Mouse (Mus musculus): ENCODE measurements around the gene Ascc1.

The Ascc1 gene

DNA sequence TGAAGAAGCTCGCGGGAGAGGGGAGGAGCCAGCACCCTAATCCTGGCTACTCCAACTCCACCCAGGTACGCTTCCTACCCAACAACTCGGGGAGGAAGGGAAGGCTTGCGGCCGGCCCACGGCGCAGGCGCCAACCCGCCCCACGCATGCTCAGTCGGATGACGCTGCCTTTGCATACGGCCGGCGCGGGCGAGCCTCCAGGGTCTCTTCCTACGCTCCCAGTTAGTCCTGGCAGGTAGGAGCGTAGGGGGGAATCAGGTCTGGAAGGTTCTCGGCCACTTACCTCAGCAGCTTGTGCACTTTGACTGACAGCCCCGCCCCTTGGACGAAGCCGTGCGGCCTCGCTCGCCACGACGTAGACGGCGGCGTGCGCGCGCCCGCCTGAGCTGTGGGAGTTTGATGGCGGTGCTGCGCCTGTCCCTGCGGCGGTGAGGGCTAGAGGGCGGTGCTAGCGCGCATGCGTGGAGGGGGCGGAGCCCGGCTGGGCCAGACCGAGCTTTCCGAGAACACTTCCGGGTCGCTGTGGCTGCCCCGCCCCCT is at the start of gene Ascc1, which contains the start of gene Anapc16:
Gene Ascc1 (plus strand): TSS at position 133 of the 540 bp plus-strand sequence.
Gene Anapc16 (minus strand): TSS at position 463 of the 540 bp plus-strand sequence.
- DNase-seq: peak; percentile 96

DNA sequence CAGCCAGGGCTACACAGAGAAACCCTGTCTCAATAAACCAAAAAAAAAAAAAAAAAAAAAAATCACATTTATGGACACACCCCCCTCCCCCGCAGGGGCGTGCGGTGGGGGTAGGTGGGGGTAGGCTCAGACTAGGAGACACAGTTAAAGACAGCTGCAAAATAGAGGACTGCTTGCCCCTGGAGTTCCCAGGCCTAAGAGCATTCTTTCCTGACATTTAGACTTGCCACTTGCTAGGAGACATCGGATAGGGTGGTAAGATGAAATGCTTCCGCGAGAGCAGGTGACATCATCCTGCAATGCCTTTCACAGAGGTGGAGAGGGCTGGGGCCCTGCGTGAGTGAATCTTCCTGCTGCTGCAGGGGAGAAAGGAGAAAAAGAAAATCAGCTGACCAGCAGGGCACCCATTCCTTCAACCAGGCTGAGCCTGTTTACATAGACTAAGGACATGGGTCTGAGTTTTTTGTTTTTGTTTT is 49.0 kb upstream of the Ascc1 start:
- no peak for DNase-seq

DNA sequence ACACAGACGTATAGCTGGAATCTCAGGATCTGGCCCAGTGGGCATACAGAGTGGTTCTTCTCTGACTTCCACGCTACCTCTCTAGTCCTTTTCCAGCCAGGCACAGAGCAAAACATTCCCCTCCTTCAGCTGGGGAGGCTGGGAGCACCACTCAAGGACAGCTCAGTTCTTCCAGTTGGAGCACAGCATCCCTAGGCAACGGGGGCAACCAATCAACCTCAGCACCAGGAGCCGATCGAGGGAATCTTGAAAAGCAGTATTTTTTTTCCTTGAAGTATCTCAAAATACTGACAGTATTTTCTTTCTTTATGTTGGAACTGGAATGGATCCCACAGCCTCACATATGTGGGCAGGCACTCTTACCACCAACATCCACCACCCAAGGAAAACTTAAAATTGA is 45.9 kb upstream of the Ascc1 start:
- no peak for DNase-seq

DNA sequence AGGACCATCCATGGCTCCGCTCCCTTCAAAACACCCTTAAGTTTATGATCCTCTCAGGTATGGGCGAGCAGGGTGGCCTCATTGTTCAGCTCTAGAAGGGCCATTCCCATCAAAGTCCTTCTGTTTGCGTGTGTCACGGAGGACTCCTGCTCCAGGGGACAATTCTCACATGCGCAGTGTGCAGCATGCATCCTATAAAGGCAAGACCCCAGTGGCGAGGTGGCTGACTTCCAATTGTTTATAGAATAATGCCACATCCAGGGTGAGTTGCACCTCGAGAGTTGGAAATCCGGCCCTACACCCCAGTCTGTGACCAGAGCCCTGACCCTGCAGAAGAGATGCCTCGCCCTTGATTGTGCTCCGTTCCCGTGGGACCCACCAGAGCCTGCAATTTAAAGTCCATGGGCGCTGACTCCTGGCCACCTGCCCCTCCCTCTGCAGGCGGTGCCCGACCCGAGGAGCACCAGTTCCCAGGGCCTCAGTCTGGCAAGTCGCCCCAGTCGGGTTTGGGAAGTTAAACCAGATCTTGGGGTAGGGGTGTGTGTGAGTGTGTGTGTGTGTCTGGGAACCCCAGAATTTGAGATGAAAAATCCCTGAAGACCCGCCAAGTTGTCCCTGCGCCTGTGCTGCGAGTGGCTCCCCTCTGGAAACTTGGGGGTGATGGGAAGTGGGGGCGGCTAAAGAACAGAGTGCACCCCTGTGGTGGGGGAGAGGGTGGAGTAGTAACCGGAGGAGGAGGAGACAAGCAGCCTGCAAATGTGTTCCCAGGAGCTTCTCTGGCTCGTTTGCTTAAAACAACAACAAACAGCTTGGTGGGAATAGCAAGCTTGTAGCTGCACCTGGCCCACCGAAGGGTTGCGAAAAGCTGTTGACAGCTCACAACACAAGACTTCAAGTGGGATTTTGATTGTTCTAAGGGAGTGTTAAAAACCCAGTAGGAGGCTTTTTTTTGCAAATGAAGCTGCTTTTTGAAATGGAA is 45.1 kb upstream of the Ascc1 start:
- DNase-seq: no peak

DNA sequence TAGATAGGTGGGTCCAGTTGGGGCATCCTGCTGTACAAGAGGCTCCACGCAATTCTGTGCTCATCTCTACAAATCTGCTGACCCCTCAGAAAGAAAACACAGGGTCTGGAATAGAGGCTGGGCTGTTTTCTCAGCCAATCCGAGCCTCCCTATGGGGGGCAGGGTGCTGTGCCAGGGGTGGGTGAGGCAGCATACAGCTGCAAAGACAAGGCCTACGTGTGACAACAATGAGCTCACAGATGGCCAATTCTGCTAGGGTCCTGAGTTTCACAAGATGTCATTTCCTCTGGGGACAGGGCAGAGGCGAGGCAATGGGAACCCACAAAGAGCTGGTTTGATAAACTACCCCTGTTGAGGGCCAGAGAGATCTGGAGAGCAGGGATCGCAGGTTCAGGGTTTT is 44.1 kb upstream of the Ascc1 start:
- no peak for DNase-seq

DNA sequence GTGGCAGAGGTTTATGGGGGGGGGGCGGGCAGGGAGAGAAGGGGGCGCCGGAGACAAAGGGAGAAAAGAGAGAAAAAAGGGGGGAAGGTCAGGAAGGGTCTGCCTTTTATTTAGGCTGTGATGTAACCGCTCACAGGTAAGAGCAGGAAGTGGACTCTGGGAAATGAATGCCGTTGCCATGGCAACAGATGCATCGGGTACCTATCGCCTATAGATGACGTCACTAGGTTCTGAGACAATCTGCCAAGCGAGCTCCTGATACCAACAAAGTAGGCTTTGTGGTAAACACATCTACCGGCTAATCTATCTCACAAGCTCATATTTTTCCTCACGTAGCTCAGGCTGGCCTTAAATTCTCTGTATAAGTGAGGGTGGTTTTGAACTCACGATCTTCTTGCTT is 43.1 kb upstream of the Ascc1 start:
- no peak for DNase-seq

DNA sequence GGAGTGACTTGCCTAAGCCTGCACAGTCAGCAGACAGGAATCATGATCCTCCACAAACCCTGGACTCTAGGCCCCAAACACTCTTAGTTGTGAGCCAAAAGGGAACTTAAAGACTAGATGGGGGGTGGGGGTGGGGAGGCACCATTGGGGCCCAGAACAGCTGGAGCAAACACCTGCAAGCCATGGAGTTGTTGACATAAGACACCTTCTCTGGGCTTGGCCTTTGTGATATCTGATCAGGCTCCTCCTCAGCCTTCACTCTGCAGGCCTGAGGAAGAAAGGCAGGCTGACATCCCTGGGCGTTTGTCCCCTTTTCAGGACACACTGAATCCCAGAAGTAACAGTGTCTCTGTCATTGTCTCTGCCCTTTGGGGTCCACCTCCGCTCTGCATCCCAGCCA is 39.0 kb upstream of the Ascc1 start:
- no peak for DNase-seq

DNA sequence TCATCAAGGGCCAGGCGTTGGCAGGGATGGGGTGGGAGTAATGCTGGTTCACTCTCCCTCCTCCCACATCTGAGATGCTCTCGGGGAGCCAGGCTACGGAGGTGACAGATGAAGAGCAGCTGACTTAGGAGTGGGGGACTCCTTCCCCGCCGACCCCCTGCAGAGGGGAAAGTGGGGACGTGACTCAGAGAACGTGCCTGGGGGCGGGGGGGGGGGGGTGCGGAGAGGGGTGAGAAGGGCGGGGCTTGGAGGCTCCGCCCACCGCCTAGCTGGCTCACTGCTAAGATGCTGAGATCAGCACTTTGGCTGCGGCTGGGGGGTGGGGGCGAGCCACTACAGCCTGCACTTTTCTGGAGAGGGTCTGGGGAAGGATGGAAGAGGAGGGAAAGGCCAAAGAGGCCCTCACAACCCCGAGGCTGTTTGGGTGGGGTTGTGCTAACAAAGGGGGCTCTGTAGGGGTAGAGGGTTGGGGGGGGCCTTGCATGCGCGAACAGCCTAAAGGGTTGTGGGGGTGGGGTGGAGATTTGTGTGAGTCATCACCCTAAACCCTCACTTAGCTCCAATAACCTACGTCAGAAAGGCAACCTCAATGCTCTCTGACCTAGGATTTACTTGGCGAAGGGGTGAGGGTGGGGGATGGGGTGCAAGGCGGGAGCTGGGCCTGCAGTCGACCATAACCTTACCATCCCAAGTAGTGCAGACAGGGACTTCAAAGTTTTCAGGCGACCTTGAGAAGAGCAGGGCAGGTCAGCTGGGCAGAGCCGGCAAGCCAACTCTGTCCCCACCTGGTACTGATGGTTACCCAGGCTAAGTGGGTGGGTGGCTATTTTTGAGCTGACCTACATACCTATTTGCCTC is 37.9 kb upstream of the Ascc1 start:
- DNase-seq: no peak

DNA sequence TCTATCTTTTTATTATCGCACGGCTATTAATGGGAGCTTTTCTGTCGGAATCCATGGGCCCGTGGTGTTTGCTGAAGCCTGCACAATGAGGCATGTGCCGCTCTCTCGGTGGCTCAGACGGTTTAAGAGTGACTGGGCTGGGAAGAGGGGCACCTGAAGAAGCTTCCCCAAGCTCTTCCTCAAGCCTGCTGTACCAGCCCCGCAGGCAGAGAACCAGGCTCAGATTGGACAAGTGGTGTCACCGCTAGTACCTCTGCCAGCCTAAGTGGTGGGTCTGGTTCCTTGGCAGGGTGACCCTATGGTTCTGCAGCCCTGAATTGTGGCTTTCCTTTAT is 37.3 kb upstream of the Ascc1 start:
- DNase-seq: no peak

DNA sequence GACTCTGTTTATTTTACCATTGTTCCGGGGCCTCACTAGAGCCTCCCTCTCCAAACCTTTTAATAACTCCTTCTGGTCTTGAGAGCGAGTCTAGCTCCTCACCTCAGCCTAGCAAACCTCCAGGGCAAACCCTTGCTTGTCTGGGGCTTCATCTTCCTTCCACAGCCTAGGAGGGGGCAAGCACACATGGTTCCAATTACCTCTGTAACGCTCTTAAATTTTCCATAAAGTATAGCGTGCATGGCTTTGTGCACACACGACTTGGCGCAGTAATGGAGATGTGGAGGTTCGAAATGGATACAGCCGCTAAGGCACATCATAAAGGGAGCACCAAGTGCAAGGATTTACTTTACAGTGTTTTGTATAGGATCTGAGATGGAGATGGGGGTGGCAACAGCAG is 36.8 kb upstream of the Ascc1 start:
- DNase-seq: no peak

DNA sequence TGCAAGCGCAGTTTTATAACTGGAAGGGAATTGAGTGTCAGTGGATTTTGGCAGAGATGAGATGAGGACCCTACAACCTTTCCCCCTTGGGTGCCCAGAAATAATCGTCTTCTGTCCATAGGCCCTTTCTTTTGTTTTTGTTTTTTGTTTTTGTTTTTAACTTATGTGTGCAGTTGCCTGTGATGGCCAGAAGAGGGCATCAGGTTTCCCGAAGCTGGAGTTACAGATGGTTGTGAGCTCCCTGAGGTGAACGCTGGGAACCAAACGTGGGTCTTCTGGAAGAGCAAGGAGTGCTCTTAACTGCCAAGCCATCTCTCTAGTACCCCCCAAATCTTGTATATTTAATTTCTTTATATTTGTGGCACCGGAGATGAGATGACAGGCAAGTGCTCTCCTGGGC is 35.9 kb upstream of the Ascc1 start:
- DNase-seq: no peak

DNA sequence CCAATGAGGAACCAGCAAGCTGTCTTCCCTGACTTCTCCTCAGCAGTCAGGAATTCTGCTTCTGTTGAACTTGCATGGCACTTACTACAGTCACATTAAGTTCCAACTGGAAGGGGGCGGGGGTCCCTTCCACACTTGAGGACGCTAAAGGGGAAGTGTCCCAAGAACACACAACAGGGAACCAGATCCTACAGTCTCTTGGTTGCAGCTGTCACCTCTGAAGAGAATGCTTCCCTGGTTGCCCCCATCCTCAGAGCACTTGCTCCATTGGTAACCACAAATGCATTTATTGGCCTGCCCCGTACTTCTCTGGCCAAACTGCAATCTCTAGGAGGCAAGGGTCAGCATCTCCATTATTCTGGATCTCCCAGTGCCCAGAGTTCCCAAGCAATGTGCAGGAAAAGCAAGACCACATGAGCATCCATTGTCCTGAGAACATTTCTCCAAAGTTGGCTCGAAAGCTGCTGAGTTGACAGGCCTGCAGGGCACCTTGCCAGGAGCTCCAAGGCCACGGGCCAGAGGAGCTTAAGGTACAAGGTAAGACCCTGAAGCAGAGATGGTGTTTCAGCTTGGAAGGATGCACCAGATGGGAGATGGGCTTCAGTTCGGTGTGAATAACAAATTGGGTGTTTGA is 35.2 kb upstream of the Ascc1 start:
- DNase-seq: peak; percentile 83

DNA sequence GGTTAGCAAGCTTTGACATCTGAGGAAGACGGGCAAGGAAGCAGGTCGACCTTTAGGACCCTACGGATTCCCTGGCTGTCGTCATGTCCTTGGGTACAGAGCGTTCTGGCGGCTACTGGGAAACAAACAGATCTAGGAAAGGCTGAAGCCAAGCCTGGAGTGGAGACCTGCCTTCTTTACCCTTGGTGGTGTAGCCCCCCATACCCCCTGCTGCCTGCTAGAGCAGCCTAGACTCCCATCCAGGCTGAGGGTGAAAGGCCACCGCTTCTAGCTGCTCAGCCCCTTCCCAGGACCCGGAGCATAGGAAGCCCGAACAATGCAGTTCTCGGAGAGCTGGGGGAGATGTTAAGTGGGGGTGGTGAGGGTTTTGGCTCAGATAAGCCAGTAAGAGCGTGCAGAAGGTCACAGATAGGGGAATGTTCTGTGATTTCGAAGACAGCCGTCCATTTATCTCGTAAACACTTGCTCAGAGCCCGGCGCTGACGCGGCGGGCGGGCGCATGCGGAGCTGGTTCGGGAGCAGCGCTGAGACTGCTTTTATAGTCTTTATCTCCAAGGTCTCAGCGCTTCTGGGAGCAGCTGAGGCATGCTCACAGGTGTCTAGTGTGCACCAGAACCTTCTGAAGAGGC is 32.7 kb upstream of the Ascc1 start:
- peak; percentile 86 for DNase-seq

DNA sequence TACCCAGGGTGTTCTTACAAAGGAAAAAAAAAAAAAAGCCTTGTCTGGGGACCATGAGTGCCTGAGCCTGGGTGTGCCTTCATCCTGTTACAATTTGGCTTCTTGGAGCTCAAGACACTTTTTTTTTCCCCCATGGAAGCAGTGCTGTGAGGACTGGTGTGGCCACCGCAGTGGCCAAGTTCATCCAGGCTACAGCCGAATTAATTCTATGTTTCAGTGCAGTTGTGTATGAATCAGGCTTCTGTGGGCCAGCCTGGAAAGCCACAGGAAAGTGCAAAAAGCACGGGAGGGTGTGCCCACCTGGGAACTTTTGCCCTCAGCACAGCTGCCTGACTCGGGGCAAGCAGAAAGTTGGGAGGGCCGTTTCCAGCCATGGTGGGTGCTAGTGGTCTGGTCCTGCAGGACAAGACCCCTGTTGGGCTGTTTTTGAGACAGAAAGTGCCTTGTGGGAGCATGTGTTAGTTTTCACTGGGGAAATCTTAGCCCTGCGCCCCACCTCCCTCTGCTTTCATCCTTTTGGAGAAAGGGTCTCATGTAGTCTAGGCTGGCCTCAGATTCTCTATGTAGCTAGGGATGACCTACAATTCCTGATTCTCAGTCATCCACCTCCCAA is 32.0 kb upstream of the Ascc1 start:
- DNase-seq: no peak

DNA sequence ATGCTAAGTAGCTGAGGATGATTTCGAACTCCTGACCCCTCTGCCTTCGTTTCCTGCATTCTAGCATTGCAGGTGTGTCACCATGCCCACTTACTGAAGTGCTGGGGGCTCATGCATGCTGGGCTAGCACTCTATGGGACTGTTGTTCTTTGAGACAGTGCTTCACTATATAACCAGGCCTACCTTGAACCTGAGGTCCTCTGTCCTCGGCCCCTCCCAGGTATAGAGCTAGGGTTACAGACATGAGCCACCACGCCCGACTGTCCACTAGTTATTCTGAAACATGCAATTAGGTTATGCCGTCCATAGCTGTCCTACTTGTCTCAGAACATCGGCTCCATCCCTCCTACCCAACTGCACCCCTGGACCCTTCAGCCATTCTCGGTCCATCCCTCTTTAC is 30.8 kb upstream of the Ascc1 start:
- DNase-seq: no peak

DNA sequence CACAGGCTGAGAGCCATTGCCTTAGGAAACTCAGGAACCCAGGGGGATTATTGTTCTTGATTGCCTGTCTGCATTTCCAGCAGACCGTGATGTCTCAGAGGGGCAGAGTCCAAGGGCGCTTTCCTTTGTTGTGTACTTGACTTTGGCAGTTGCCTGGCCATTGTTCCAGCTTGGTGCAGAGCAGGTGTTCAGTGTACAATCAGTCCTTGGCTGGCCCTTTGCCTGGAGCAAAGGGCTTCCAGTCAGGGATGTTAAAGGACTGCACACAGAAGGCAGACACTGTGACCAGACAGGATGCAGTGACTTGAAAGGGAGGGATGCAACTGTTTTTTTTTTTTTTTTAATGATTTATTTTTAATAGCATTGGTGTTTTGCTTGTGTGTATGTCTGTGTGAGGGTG is 30.1 kb upstream of the Ascc1 start:
- DNase-seq: peak; percentile 60

DNA sequence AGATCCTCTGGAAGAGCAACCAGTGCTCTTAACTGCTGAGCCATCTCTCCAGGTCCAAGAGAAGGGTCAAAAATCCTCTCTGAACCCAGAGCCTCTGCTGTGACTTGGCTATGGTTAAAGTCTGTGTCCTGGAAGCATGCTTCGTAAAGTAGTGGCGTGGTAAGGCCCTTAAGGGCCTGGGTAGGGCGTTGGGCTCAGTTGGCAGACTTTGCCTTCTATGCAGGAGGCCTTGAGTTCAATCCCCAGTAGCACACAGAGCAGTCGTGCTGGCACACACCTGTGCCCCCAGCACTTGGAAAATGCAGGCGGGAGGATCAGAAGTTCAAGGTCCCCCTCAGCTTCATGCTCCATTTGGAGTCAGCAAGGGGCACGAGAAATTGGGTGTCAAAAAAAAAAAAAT is 29.6 kb upstream of the Ascc1 start:
- DNase-seq: no peak

DNA sequence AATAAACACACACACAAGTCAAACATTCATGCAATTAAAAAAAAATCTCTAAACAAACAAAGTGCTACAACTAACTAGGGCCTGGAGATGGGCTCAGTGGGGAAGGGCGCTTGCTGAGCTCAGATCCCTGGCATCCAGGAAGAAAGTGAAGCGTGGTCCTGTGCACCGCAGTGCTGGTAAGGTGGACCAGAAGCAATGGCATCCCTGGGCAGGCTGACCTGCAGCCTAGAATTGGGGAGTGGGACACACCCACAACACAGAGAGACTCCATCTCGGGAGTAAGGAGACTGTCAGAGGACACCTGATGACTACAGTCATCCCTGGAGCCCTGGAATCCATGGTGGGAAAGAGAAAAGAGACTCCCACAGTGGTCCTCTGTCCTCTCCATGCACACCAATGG is 29.2 kb upstream of the Ascc1 start:
- DNase-seq: no peak

DNA sequence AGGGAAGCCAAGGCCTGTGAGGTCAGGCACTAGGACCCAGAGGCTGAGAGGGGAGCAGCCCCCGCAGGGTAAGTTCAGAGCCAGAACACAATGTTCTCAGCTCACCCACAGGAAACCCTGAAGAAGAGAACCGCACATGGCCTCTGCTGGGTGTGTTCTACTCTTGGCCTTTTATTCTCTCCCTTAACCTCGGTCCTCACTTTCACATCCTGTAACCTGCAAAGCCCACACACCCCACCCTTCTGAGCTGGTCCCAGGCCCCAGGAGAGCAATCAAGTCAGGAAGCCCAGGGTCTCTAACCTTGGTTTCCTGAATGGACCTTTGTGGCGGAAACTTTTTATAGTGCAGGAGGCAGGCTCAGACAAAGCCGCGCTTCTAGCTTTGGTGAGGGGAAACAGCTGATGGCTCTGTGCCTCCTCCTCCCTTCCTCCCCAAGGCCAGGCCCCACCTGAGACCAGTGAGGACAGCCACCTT is 28.4 kb upstream of the Ascc1 start:
- DNase-seq: peak; percentile 78

DNA sequence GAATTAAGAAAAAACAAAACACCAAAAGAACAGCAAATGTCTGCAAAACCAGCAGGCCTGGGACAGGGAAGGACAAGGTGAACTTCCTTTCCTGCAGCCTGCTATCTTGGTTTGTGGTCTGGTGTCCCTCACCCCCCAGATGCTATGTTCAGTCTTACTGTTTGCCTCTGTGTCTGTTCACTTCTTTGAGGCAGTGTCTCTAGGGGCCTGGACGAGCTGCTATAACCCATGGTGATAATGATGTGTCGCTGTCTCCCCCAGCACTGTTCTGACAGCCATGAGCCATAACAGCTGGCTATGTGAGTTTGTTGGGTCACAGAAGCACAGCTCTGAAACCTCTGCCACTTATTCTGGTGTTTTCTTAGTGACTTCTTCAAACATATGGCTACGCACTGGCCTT is 27.8 kb upstream of the Ascc1 start:
- no peak for DNase-seq

DNA sequence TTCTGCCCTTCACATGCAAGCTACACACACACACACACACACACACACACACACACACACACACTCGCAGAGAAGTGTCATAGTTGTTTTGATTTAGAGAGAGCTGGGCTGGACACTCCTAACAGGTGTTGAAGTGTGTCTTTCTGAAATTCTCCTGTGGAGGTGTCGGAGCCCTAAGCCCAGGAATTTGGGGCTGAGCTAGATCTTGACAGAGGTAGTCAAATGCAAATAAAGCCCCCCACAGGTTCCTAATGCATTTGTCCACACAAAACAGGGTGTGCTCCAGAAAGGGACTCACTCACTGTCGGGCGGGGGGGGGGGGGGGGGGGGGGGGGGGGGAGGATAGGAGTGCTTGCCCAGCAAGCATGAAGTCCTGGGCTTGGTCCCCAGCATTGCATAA is 25.5 kb upstream of the Ascc1 start:
- DNase-seq: no peak

Measured in kidney, adult 18-20 months (tissue).